Mouse (Mus musculus): ENCODE results near the gene Tnp2. TPM values are rescaled to one million over a fixed set of nuclear protein-coding genes. Genes with fewer than 3 reads are reported as not detected.
"Not testable (repeated sequence)": the region's sequence is repeated elsewhere in the genome, so short reads cannot be mapped to it uniquely, and the experiment has no call there.

Tnp2 gene
- polyA plus RNA-seq, 1 experiment from 2014 or later: not detected

DNA sequence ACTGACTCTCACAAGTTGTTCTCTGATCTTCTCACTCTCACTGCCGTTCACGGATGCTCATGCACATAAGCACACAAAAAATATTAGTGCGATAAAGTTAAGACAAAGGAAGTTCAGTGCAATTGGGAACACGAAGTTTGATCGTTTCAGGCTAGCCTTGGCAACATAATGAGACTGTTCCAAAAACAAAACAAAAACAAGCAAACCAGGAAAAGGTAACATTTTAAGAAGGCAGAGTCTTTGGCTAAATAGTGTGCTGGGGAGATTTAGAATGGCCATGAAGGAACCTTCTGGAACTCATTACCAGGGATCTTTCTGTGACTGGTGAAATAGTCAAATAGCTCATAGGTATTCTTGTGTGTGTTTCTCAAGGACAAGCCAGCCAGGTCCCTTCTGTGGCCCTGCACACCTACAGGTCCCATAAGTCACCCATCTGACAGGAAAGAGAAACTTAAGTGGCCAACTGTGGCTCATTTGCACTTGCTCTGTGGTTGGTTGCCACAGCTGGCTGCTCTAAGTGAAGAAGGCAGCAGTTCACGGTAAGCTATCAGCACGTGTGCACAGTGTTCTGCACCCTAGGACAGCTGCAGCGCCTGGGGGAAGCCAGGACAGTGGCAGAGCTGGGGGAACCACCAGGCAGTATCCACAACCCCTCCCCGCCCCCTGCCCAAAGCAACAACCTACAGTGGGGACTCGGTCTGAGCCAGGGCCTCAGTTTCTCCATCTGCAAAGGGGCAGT, 17.5 kb upstream of the Tnp2 start, which contains the start of gene Prm1:
Gene Prm1, minus strand, starts transcription at position 51 of the 739 bp plus-strand sequence.
- no peak within 1 kb of the TSS for H3K27ac ChIP-seq (ENCODE audit: low read depth, low read length)
- no peaks in the 10 kb centered on the region for H3K27me3 ChIP-seq (ENCODE audit: control insufficient read depth, insufficient read depth, low read length)
- H3K36me3 ChIP-seq (ENCODE audit: control insufficient read depth, insufficient read depth, low read length): no peaks in the 10 kb centered on the region
- WGBS: 79% methylated on average over 10 of the region's 10 CpGs
- H3K9me3 ChIP-seq (ENCODE audit: control insufficient read depth, low read length): no peaks in the 10 kb centered on the region
- no peaks in the 10 kb centered on the region for H3K4me1 ChIP-seq (ENCODE audit: control insufficient read depth, insufficient read depth, low read length)
- no peak for ATAC-seq (ENCODE audit: low read depth)
- H3K9ac ChIP-seq (replicated peaks; ENCODE audit: low read depth, low read length): no peak within 1 kb of the TSS
- H3K4me3 ChIP-seq (ENCODE audit: low read depth, low read length): no peak within 1 kb of the TSS
- no peak within 1 kb of the TSS for H3K4me2 ChIP-seq (ENCODE audit: low read depth, low read length)

DNA sequence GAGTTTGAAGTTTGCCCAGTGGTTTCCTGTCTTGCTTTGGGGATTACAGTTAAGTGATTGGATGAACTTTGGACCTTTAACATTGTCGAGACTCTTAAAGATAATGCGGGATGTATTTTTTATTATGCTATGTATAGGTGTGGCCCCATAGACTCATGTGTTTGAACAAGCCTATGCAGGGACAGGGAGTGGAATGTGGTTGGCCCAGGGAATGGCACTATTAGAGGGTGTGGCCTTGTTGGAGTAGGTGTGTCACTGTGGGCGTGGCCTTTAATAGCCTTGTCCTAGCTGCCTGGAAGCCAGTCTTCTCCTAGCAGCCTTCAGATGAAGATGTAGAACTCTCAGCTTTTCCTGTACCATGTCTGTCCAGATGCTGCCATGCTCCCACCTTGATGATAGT, 14.0 kb upstream of the Tnp2 start:
- H3K4me3 ChIP-seq (ENCODE audit: low read depth, low read length); H3K27me3 ChIP-seq (ENCODE audit: control insufficient read depth, insufficient read depth, low read length); H3K9me3 ChIP-seq (ENCODE audit: control insufficient read depth, low read length); H3K4me2 ChIP-seq (ENCODE audit: low read depth, low read length); H3K36me3 ChIP-seq (ENCODE audit: control insufficient read depth, insufficient read depth, low read length); H3K4me1 ChIP-seq (ENCODE audit: control insufficient read depth, insufficient read depth, low read length); H3K9ac ChIP-seq (replicated peaks; ENCODE audit: low read depth, low read length); ATAC-seq (ENCODE audit: low read depth); H3K27ac ChIP-seq (ENCODE audit: low read depth, low read length): not testable (repeated sequence)
- WGBS: 92% methylated on average over 3 of the region's 3 CpGs

DNA sequence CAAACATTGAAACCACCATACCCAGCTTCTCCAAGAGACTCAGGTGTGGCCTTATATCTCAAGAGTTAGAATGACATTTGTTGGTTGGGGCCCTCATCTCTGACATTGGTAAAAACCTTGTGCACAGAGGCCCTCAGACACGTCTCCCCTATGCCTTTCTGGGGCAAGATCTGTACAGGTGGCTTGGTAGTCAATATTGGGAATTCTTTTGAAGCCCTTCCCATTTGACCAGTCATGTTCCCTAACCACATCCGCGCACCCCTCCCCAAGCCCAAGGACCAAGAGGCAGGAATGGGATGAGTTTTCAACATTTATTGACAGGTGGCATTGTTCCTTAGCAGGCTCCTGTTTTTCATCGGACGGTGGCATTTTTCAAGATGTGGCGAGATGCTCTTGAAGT, 7.6 kb upstream of the Tnp2 start, which contains the start of gene Prm2:
Gene Prm2, minus strand, starts transcription at position 101 of the 400 bp plus-strand sequence.
- Histone ChIP-seq H3K4me2 (ENCODE audit: low read depth, low read length) (no peak within 1 kb of the TSS), H3K4me1 (ENCODE audit: control insufficient read depth, insufficient read depth, low read length) (no peaks in the 10 kb centered on the region), H3K27me3 (ENCODE audit: control insufficient read depth, insufficient read depth, low read length) (no peaks in the 10 kb centered on the region; the same call in 1 of the 2 replicates), H3K36me3 (ENCODE audit: control insufficient read depth, insufficient read depth, low read length) (no peaks in the 10 kb centered on the region), H3K4me3 (ENCODE audit: low read depth, low read length) (no peak within 1 kb of the TSS), H3K27ac (ENCODE audit: low read depth, low read length) (no peak within 1 kb of the TSS), H3K9me3 (ENCODE audit: control insufficient read depth, low read length) (no peaks in the 10 kb centered on the region), H3K9ac (replicated peaks; ENCODE audit: low read depth, low read length) (no peak within 1 kb of the TSS)
- ATAC-seq (ENCODE audit: low read depth): no peak
- 76% methylated on average over 6 of the region's 6 CpGs for WGBS

DNA sequence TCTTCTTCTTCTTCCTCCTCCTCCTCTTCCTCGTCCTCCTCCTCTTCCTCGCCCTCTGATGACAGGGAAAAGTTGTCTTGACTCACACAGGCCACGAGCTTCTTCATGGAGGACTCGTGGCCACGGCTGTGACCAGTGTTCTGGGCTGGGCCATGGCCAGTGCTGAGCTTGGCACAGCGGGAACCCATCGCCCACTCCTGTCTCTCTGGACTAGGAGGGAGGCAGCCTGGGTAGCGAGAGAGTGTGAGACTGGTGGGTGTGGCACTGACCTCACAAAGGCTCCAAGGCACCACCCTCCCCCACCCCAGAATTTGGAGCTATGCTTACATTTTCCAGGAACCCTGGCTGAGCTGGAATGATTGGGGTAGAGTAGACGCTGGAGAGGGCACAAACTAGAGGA, 2.2 kb upstream of the Tnp2 start, which contains the start of gene Prm3:
Gene Prm3, minus strand, starts transcription at position 213 of the 400 bp plus-strand sequence.
- H3K27ac ChIP-seq (ENCODE audit: low read depth, low read length): no peak within 1 kb of the TSS
- no peak within 1 kb of the TSS for H3K4me2 ChIP-seq (ENCODE audit: low read depth, low read length)
- H3K9ac ChIP-seq (replicated peaks; ENCODE audit: low read depth, low read length): no peak within 1 kb of the TSS
- H3K36me3 ChIP-seq (ENCODE audit: control insufficient read depth, insufficient read depth, low read length): no peaks in the 10 kb centered on the region
- WGBS: 82% methylated on average over 9 of the region's 9 CpGs
- ATAC-seq (ENCODE audit: low read depth): no peak
- no peaks in the 10 kb centered on the region for H3K9me3 ChIP-seq (ENCODE audit: control insufficient read depth, low read length)
- H3K4me3 ChIP-seq (ENCODE audit: low read depth, low read length): no peak within 1 kb of the TSS
- no peaks in the 10 kb centered on the region for H3K27me3 ChIP-seq (ENCODE audit: control insufficient read depth, insufficient read depth, low read length)
- H3K4me1 ChIP-seq (ENCODE audit: control insufficient read depth, insufficient read depth, low read length): no peaks in the 10 kb centered on the region

DNA sequence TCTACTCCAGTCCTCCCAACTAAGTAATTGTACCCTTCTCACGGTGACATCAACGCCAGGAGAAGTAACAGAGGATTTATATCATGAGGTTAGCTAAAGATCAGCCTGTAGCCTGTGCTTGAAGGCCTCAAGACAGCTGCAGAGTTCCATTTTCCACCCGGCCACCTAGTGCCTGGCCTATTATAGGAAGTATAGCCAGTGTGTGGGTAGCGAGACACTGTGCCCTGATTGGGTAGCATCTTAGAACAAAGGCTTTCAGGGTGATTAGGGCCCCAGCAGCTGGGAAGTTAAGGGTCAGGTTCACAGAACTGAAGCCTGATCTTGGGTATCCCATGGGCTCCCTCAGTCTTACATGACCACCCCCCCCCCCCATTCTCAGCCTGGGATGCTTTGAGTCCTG, 406 bp upstream of the Tnp2 start:
- no peaks in the 10 kb centered on the region for H3K9me3 ChIP-seq (ENCODE audit: control insufficient read depth, low read length)
- 48% methylated on average over 4 of the region's 4 CpGs for WGBS
- ATAC-seq (ENCODE audit: low read depth): no peak
- H3K36me3 ChIP-seq (ENCODE audit: control insufficient read depth, insufficient read depth, low read length): no peaks in the 10 kb centered on the region
- no peak overlapping the region for H3K27ac ChIP-seq (ENCODE audit: low read depth, low read length)
- H3K9ac ChIP-seq (replicated peaks; ENCODE audit: low read depth, low read length): no peak overlapping the region
- no peaks in the 10 kb centered on the region for H3K27me3 ChIP-seq (ENCODE audit: control insufficient read depth, insufficient read depth, low read length)
- H3K4me2 ChIP-seq (ENCODE audit: low read depth, low read length): no peak overlapping the region
- peaks cover 4% of the 10 kb centered on the region; the same call in 1 of the 2 replicates for H3K4me1 ChIP-seq (ENCODE audit: control insufficient read depth, insufficient read depth, low read length)
- H3K4me3 ChIP-seq (ENCODE audit: low read depth, low read length): no peak overlapping the region

DNA sequence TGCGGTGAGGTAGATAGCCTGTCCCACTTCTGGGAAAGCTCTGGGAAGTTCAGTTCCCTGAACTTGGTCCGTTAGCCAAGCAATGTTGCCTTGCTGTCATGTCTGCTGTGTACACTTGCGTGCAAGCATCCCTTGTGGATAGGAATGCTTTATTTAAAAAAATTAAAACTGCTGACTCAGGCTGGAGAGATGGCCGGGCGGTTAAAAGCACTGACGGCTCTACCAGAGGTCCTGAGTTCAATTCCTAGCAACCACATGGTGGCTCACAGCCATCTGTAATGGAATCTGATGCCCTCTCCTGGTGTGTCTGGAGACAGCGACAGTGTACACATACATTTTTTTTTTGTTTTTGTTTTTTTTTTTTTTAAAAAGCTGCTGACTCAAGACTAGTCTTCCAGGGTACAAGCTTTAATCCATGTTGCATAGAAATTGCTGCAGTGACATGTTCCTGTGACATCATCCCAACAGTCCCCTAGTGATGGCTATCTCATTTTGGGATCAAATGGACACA, 857 bp downstream of the Tnp2 start:
- ATAC-seq (ENCODE audit: low read depth): no peak

DNA sequence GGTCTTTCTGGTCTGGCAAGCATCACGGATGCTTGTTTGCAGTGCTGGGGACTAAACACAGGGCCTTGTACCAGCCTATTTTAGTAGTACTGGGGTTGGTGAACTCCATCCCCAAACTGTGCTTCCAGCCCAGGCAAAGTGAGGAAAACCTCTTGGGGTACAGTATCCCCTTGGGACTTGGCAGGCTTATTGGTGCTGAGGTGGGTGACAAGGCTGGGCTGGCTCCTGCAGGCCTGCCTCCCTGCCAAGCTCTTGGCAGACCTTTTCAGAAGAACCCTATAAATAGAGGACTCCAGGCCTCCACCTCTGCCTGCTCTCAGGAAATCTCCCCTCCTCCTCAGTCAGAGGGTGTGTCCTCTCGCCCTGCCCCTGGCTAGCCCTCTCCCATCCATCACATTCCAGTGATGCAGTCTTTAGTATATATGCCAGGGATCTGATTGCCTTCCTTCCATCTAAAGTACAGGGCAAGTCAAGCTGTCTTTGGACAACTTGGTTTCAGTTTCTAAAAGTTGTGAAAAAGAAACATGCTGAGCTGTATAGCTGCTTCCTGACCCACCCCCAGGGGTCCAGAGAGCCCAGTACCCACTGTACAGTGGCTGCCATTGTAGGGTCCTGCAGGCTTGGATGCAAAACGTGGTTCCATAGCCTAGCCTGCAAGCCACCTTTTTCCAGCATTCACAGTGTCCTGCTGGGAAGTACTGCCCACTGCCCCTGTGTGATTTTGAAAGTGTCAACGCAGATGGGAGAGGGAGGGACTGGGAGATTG, 1.5 kb downstream of the Tnp2 start:
- no peak overlapping the region for H3K27ac ChIP-seq (ENCODE audit: low read depth, low read length)
- no peaks in the 10 kb centered on the region for H3K36me3 ChIP-seq (ENCODE audit: control insufficient read depth, insufficient read depth, low read length)
- no peak overlapping the region for H3K4me3 ChIP-seq (ENCODE audit: low read depth, low read length)
- 63% methylated on average over 4 of the region's 4 CpGs for WGBS
- H3K4me2 ChIP-seq (ENCODE audit: low read depth, low read length): peak overlapping the region; percentile 100; the same call in 1 of the 2 replicates
- H3K4me1 ChIP-seq (ENCODE audit: control insufficient read depth, insufficient read depth, low read length): peaks cover 6% of the 10 kb centered on the region
- ATAC-seq (ENCODE audit: low read depth): no peak
- H3K9ac ChIP-seq (replicated peaks; ENCODE audit: low read depth, low read length): no peak overlapping the region
- H3K27me3 ChIP-seq (ENCODE audit: control insufficient read depth, insufficient read depth, low read length): 0 out of 2 replicates have a peak, but pooled peaks cover 3% of the 10 kb centered on the region
- no peaks in the 10 kb centered on the region for H3K9me3 ChIP-seq (ENCODE audit: control insufficient read depth, low read length)

More for the DNA sequence above, 857 bp downstream of the Tnp2 start:
- Histone ChIP-seq H3K36me3 (ENCODE audit: control insufficient read depth, insufficient read depth, low read length) (no peaks in the 10 kb centered on the region), H3K9me3 (ENCODE audit: control insufficient read depth, low read length) (no peaks in the 10 kb centered on the region), H3K4me2 (ENCODE audit: low read depth, low read length) (no peak overlapping the region), H3K27me3 (ENCODE audit: control insufficient read depth, insufficient read depth, low read length) (0 out of 2 replicates have a peak, but pooled peaks cover 3% of the 10 kb centered on the region), H3K4me3 (ENCODE audit: low read depth, low read length) (no peak overlapping the region), H3K9ac (replicated peaks; ENCODE audit: low read depth, low read length) (no peak overlapping the region), H3K27ac (ENCODE audit: low read depth, low read length) (no peak overlapping the region), H3K4me1 (ENCODE audit: control insufficient read depth, insufficient read depth, low read length) (peaks cover 6% of the 10 kb centered on the region)
- WGBS: 88% methylated on average over 7 of the region's 7 CpGs

DNA sequence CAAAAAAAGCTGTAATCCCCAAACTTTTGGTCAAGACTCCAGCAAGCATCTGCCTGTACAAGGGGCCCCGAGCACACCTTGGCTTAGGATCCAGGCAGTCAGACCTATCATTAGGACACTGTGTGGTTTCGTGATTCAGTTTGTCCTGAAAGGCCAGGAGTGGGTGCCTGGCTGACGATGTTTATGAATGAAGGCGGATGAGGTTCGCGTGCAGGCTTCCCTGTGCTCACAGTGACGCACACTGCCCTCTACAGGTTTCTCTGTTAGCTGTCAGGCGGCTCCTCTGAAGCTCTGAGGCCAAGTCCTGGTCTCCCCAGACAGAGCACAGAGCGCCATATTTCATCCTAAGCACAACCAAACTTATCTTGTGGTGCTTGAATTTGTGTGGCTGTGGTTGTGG, 2.2 kb downstream of the Tnp2 start:
- H3K27ac ChIP-seq (ENCODE audit: low read depth, low read length): peak overlapping the region; percentile 88
- peak; percentile 45 for ATAC-seq (ENCODE audit: low read depth)
- peak overlapping the region; percentile 67 for H3K9ac ChIP-seq (replicated peaks; ENCODE audit: low read depth, low read length)
- no peaks in the 10 kb centered on the region for H3K36me3 ChIP-seq (ENCODE audit: control insufficient read depth, insufficient read depth, low read length)
- no peaks in the 10 kb centered on the region for H3K9me3 ChIP-seq (ENCODE audit: control insufficient read depth, low read length)
- peak overlapping the region; percentile 57 for H3K4me3 ChIP-seq (ENCODE audit: low read depth, low read length)
- H3K27me3 ChIP-seq (ENCODE audit: control insufficient read depth, insufficient read depth, low read length): 0 out of 2 replicates have a peak, but pooled peaks cover 3% of the 10 kb centered on the region
- H3K4me2 ChIP-seq (ENCODE audit: low read depth, low read length): peak overlapping the region; percentile 100
- WGBS: 3% methylated on average over 9 of the region's 9 CpGs
- H3K4me1 ChIP-seq (ENCODE audit: control insufficient read depth, insufficient read depth, low read length): peaks cover 6% of the 10 kb centered on the region

Data from neural tube, embryonic 14.5 days (tissue).